Mouse (Mus musculus): ENCODE measurements around the gene Krtcap2.

The Krtcap2 gene

GRCm38 (mm10) chr3:89225321-89225815 lies 20.4 kb upstream of the Krtcap2 start:
- DNase-seq (ENCODE audit: low read depth, low spot score) = no peak

- peak; percentile 67 for DNase-seq (ENCODE audit: low read depth, low spot score)
Observed at GRCm38 (mm10) chr3:89225918-89226317, 19.8 kb upstream of the Krtcap2 start.

DNA sequence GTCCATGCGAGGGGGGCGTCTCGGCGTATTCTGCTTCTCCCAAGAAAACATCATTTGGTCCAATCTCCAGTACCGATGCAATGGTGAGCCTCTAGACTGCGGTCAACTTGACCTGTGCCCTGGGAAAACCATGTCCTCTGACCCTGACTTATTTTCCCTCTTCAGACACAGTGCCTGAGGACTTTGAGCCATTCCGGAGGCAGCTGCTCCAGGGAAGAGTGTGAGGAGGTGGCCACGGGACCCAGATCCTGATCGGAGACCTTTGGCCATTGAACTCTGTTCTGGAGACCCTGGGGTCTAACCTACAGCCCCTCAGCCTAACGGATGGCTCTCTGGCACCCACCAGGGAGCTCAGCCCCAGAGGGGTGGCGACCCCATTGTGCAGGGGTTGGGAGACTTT lies 19.4 kb upstream of the Krtcap2 start:
- no peak for DNase-seq (ENCODE audit: low read depth, low spot score)

- no peak for DNase-seq (ENCODE audit: low read depth, low spot score)
Observed at GRCm38 (mm10) chr3:89226900-89227299, 18.9 kb upstream of the Krtcap2 start, which contains the start of gene Mtx1. TSS of gene Mtx1 (minus strand) at chr3:89227088.

- DNase-seq (ENCODE audit: low read depth, low spot score) = peak; percentile 96
Observed at GRCm38 (mm10) chr3:89227307-89228179, 18.2 kb upstream of the Krtcap2 start.

GRCm38 (mm10) chr3:89228180-89228549 lies 17.6 kb upstream of the Krtcap2 start:
- peak; percentile 86 for DNase-seq (ENCODE audit: low read depth, low spot score)

GRCm38 (mm10) chr3:89228836-89229235 lies 16.9 kb upstream of the Krtcap2 start, which contains the start of gene Muc1:
TSS of gene Muc1 (plus strand) at chr3:89229057.
- DNase-seq (ENCODE audit: low read depth, low spot score) = no peak

- DNase-seq (ENCODE audit: low read depth, low spot score) = no peak
Observed at GRCm38 (mm10) chr3:89229276-89229675, 16.5 kb upstream of the Krtcap2 start.

DNA sequence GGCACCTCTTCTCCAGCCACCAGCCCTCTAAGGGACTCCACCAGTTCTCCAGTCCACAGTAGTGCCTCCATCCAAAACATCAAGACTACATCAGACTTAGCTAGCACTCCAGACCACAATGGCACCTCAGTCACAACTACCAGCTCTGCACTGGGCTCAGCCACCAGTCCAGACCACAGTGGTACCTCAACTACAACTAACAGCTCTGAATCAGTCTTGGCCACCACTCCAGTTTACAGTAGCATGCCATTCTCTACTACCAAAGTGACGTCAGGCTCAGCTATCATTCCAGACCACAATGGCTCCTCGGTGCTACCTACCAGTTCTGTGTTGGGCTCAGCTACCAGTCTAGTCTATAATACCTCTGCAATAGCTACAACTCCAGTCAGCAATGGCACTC lies 15.2 kb upstream of the Krtcap2 start:
- no peak for DNase-seq (ENCODE audit: low read depth, low spot score)

GRCm38 (mm10) chr3:89231345-89231744 lies 14.4 kb upstream of the Krtcap2 start:
- no peak for DNase-seq (ENCODE audit: low read depth, low spot score)

GRCm38 (mm10) chr3:89231772-89232275 lies 13.9 kb upstream of the Krtcap2 start:
- DNase-seq (ENCODE audit: low read depth, low spot score) = no peak

DNA sequence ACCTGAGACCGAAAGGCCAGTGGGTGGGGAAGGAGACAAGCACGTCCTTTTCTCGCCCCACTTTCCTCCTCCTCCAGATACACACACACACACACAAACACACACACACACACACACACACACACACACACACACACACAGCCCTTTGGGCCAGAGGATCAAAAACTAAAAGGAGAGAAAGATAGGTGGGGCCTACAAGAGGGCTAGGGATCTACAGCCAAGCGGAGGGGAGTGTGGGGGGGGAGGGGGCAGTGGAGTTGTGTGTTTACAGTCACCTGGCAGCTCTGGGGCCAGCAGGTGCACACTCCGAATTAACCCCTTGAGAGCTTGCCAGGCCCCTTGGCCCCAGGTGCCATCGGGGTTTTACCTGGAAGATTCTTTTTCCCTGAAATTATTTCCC lies 13.2 kb upstream of the Krtcap2 start:
- DNase-seq (ENCODE audit: low read depth, low spot score) = no peak

DNA sequence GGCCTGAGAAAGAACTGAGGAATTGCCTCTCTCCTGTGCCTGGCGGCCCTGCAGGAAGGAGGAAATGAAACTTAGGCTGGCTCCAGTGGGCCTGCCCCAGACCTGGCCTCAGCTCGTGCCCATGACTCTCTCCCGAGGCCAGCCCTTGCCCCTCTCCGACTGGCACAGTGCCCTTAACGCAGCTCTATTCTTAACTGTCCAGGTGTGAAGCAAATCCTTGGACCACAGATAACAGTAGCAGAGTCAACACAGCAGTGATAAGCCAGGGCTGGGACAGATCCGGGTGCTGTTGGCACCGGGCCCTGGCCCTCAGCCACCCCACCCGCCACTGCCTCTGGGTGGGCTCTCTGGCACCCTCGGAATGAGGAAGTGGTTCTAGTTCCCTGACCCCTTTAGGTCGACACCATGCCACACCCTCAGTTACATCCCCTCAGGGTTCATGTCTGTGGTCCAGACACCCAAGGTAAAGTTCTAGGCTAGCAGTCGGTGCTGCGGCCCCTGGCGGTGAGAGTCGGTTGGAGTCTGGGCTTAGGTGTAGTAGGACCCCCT lies 12.1 kb upstream of the Krtcap2 start:
- DNase-seq (ENCODE audit: low read depth, low spot score) = no peak

GRCm38 (mm10) chr3:89236516-89236915 lies 9.2 kb upstream of the Krtcap2 start:
- peak; percentile 64 for DNase-seq (ENCODE audit: low read depth, low spot score)

DNA sequence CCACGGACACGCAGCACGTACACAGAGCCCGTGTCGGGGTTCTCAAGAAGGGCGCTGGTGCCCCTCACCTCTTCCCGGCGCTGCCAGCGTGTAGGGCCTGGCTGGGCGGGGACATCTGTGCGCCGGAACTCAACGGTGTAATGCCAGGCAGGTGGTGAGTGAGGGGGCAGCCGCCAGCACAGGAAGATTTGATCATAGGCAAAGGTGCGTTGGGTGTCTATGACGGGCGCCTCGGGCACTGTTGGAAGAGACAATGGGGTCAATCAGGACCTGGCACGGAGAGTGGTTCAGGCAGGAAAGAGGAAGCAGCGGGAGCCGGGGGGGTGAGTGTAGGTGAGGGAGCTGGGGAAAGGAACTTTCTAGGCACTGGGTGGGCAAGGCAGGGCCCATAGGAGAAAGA lies 8.1 kb upstream of the Krtcap2 start:
- no peak for DNase-seq (ENCODE audit: low read depth, low spot score)

DNA sequence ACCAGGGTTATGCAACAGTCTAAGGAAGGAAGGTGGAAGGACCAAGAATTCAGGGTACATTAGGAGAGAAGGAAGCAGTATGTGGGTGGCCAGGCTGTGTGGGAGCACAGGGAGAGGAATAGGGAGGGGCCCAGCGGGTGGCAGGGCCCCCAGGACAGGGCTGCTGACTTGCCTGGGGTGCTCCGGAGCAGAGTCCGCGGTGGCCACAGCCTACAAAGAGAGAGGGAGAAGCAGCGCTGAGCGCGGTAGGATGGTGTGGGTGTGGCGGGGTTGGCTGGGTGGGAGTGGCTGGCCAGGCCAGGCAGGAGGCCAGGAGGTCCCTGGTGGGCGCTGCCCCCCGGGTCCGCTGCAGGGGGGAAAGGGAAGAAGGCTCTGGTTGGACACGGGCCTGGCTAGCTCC lies 7.3 kb upstream of the Krtcap2 start:
- no peak for DNase-seq (ENCODE audit: low read depth, low spot score)

DNA sequence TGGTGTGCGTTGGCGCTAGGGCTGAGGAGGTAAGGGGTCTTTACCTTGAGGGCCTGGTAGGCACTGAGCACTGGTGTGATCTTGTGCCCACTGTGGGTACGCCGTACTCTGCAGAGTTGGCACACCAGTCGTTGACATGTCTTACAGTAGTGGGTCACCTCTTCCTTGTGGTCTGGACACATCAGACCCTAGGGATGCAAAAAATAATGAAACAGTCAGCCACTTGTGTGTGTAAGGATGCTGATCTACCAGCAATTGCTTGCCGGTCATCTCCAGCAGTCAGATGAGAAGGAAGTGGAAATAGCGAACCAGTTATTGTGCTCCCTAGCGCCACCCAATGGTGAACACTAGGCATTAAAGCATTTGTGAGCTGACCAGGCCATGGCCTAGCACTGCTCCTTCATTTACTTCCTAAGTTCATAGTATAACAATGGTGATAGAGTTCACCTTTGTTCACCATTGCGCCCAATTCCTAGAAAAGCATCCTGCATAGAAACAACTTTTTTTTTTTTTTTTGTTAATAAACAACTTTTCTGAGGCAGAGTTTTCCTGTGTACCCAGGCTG lies 3.4 kb upstream of the Krtcap2 start:
- peak; percentile 88 for DNase-seq (ENCODE audit: low read depth, low spot score)

DNA sequence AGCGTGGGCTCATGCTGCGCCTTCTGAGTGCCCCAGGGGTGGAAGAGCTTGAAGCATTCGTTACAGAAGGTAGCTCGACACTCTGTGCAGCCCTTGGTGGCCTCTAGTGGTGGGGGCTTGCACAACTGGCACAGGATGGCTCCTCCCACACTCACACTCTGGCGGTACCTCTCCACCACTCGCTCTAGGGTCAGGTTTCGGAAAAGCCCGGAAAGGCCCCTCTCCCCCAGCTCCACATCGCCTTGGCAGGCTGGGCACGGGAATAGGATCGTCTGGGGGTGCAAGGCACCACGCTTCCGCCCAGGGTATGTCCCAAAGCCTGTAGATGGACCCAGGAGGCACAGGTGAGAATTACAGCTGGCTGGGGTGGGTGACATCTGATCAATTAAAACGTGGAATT lies 2.2 kb upstream of the Krtcap2 start:
- peak; percentile 76 for DNase-seq (ENCODE audit: low read depth, low spot score)

DNA sequence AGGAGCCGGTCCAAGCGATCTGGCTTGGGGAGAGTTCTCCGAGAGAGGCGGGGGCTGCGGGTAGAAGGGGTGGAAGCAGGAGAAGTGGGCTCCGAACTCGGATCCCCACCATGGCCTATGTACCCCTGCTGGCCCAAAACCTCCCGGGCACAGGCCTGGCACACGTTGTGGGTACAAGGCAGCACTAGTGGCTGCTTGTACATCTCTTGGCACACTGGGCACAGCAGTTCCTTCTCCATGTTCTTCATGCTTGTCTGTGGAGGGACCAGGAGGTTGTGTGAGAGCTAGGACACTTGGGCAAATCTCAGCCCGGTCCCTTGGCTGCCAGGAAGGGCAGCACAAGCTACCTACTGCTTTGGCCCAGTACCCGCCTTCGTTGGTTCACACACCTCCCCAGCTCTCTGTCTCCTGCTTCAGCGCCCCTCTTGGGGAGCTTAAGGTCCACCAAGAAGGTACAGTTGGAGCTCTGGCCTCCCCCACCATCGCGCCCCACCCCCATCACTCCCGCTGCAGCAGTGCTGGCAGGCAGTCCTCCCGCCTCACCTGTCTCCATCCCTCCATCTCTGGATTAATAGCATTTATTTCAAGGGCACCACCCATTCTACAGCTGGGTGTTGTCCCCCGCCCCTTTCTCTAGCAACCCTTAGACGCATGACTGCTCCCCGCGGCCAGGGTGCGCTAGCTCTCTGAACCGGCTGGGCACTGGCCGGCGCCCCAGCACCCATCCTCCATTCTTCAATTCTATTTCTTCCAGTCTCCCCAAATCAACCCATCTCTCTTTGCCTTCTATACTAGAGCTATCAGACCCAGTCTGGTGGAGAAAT lies 1.4 kb upstream of the Krtcap2 start:
- peak; percentile 63 for DNase-seq (ENCODE audit: low read depth, low spot score)

- DNase-seq (ENCODE audit: low read depth, low spot score) = peak; percentile 92
Observed at GRCm38 (mm10) chr3:89244982-89245687, 631 bp upstream of the Krtcap2 start.

Data from brain, adult 2 months (tissue).